8 mouse cellular contexts compared by ENCODE assay signal in genomic region chr11:78344890-78345715, GRCm38 (mm10). TPM values are rescaled to one million over a fixed set of nuclear protein-coding genes. Genes with fewer than 3 reads are reported as not detected.
DNase-seq lines count a peak whose midpoint lies in the region; ATAC-seq lines count a peak whose summit lies in the region.

No protein-coding gene starts in this region.

- no peaks in the 10 kb centered on the region for H3K9me3 ChIP-seq in forebrain, embryonic 10.5 days
- no peaks in the 10 kb centered on the region for H3K9me3 ChIP-seq in limb, embryonic 13.5 days
- H3K9me3 ChIP-seq in midbrain, embryonic 15.5 days = no peaks in the 10 kb centered on the region

- peak; percentile 22 for DNase-seq in thymus, postnatal 4 days
- no peak for DNase-seq in thymus, postnatal 25 days
- no peak for DNase-seq in forebrain, embryonic 10.5 days (ENCODE audit: extremely low spot score, low spot score)
- peak; percentile 78 to 83 for DNase-seq in heart, postnatal 10 days
- DNase-seq in right cerebral cortex, postnatal 25 days = no peak
- DNase-seq in cerebellum, postnatal 4 days (ENCODE audit: low spot score in 2 of 2) = no peak

- peak overlapping the region; percentile 89 for H3K4me2 ChIP-seq in limb, embryonic 13.5 days (replicated peaks)
- H3K4me2 ChIP-seq in midbrain, embryonic 15.5 days = peak overlapping the region; percentile 74

- no peak for ATAC-seq in limb, embryonic 13.5 days (ENCODE audit: low FRiP score, low read depth)
- ATAC-seq in midbrain, embryonic 15.5 days (replicated peaks) = no peak

- 67% methylated on average over 8 of the region's 8 CpGs for WGBS in forebrain, embryonic 10.5 days
- WGBS in limb, embryonic 13.5 days = 66% methylated on average over 8 of the region's 8 CpGs
- 50% methylated on average over 8 of the region's 8 CpGs for WGBS in midbrain, embryonic 15.5 days

- H3K4me1 ChIP-seq in forebrain, embryonic 10.5 days = peaks cover 59% of the 10 kb centered on the region
- peaks cover 45% of the 10 kb centered on the region for H3K4me1 ChIP-seq in limb, embryonic 13.5 days
- H3K4me1 ChIP-seq in midbrain, embryonic 15.5 days = peaks cover 32% of the 10 kb centered on the region

- no peaks in the 10 kb centered on the region for H3K27me3 ChIP-seq in forebrain, embryonic 10.5 days (ENCODE audit: poor library complexity, severe bottlenecking)
- H3K27me3 ChIP-seq in limb, embryonic 13.5 days = no peaks in the 10 kb centered on the region
- no peaks in the 10 kb centered on the region for H3K27me3 ChIP-seq in midbrain, embryonic 15.5 days (replicated peaks)

- peak overlapping the region; percentile 78; the same call in 1 of the 2 replicates for H3K4me3 ChIP-seq in forebrain, embryonic 10.5 days
- H3K4me3 ChIP-seq in limb, embryonic 13.5 days = peak overlapping the region; percentile 91
- H3K4me3 ChIP-seq in midbrain, embryonic 15.5 days = peak overlapping the region; percentile 8; the same call in 1 of the 2 replicates

- intact Hi-C loops in heart, postnatal 10 days (cut with DNase I) = loop anchor here (5.0 kb wide), 1 partner anchor 68 kb away; no protein-coding TSS in a partner anchor

- peaks cover 53% of the 10 kb centered on the region for H3K36me3 ChIP-seq in forebrain, embryonic 10.5 days (replicated peaks)
- H3K36me3 ChIP-seq in limb, embryonic 13.5 days = peaks cover 43% of the 10 kb centered on the region
- peaks cover 9% of the 10 kb centered on the region; the same call in 1 of the 2 replicates for H3K36me3 ChIP-seq in midbrain, embryonic 15.5 days (replicated peaks)

- no peak overlapping the region for H3K27ac ChIP-seq in forebrain, embryonic 10.5 days
- peak overlapping the region; percentile 52; the same call in 1 of the 2 replicates for H3K27ac ChIP-seq in limb, embryonic 13.5 days
- H3K27ac ChIP-seq in midbrain, embryonic 15.5 days = 0 out of 2 replicates have a peak overlapping the region, but pooled peaks have one; percentile 4

- peak overlapping the region; percentile 55 for H3K9ac ChIP-seq in limb, embryonic 13.5 days
- H3K9ac ChIP-seq in midbrain, embryonic 15.5 days = 0 out of 2 replicates have a peak overlapping the region, but pooled peaks have one; percentile 9

RNA-seq across cellular contexts. Expression of gene Unc119, which starts 1.8 kb away (rescaled TPM):
- 60.2 and 62.8 TPM in 2 replicates for polyA plus RNA-seq in forebrain, embryonic 10.5 days (2016; fragmentation: Nextera tagmentation; extraction: Ambion mirVana)
- 10 to 100 TPM in 1 of 2 experiments, 1 to 10 TPM in 1; 9.0 to 10.1 TPM for total RNA-seq in heart, postnatal 10 days (2021)
- 70.1 and 74.7 TPM in 2 replicates for polyA plus RNA-seq in limb, embryonic 13.5 days (2015; fragmentation: Nextera tagmentation; extraction: Ambion mirVana)
- 80.8 and 89.7 TPM in 2 replicates for polyA plus RNA-seq in midbrain, embryonic 15.5 days (2015; fragmentation: Nextera tagmentation; extraction: Ambion mirVana)

RNA-seq across cellular contexts. Expression of gene Pigs, which starts 16.9 kb away (rescaled TPM):
- 76.3 and 77.5 TPM in 2 replicates for polyA plus RNA-seq in forebrain, embryonic 10.5 days (2016; fragmentation: Nextera tagmentation; extraction: Ambion mirVana)
- 10 to 100 TPM; 26.4 to 26.8 TPM for total RNA-seq in heart, postnatal 10 days (2021)
- polyA plus RNA-seq in limb, embryonic 13.5 days (2015; fragmentation: Nextera tagmentation; extraction: Ambion mirVana) = 88.5 and 88.9 TPM in 2 replicates
- polyA plus RNA-seq in midbrain, embryonic 15.5 days (2015; fragmentation: Nextera tagmentation; extraction: Ambion mirVana) = 71.5 and 76.6 TPM in 2 replicates

RNA-seq across cellular contexts. Expression of gene Aldoc, which starts 22.3 kb away (rescaled TPM):
- polyA plus RNA-seq in forebrain, embryonic 10.5 days (2016; fragmentation: Nextera tagmentation; extraction: Ambion mirVana) = 2.7 and 3.3 TPM in 2 replicates
- 1 to 10 TPM in 1 of 2 experiments, under 1 TPM in 1; 0.81 to 1.1 TPM for total RNA-seq in heart, postnatal 10 days (2021)
- 6.5 and 6.6 TPM in 2 replicates for polyA plus RNA-seq in limb, embryonic 13.5 days (2015; fragmentation: Nextera tagmentation; extraction: Ambion mirVana)
- 84.9 and 129 TPM in 2 replicates for polyA plus RNA-seq in midbrain, embryonic 15.5 days (2015; fragmentation: Nextera tagmentation; extraction: Ambion mirVana)

RNA-seq across cellular contexts. Expression of gene Foxn1, which starts 41.3 kb away (rescaled TPM):
- polyA plus RNA-seq in forebrain, embryonic 10.5 days (2016; fragmentation: Nextera tagmentation; extraction: Ambion mirVana) = not detected in 2 replicates
- total RNA-seq in heart, postnatal 10 days (2021) = not detected
- polyA plus RNA-seq in limb, embryonic 13.5 days (2015; fragmentation: Nextera tagmentation; extraction: Ambion mirVana) = 0.24 and 0.48 TPM in 2 replicates
- polyA plus RNA-seq in midbrain, embryonic 15.5 days (2015; fragmentation: Nextera tagmentation; extraction: Ambion mirVana) = not detected in 2 replicates

RNA-seq across cellular contexts. Expression of gene Spag5, which starts 43.8 kb away (rescaled TPM):
- polyA plus RNA-seq in forebrain, embryonic 10.5 days (2016; fragmentation: Nextera tagmentation; extraction: Ambion mirVana) = 74.9 and 76.6 TPM in 2 replicates
- total RNA-seq in heart, postnatal 10 days (2021) = 1 to 10 TPM; 8.8 to 9.5 TPM
- 39.6 and 45.8 TPM in 2 replicates for polyA plus RNA-seq in limb, embryonic 13.5 days (2015; fragmentation: Nextera tagmentation; extraction: Ambion mirVana)
- 6.9 and 9.6 TPM in 2 replicates for polyA plus RNA-seq in midbrain, embryonic 15.5 days (2015; fragmentation: Nextera tagmentation; extraction: Ambion mirVana)

Comparison
In these comparisons a context has a peak if more than half of its experiments do, and no peak if none do; other contexts are left out.
1. DNase-seq: peak in thymus, postnatal 4 days (single experiment) and heart, postnatal 10 days (2 of 2); none in thymus, postnatal 25 days (single experiment), forebrain, embryonic 10.5 days (single experiment), right cerebral cortex, postnatal 25 days (single experiment) and cerebellum, postnatal 4 days (0 of 2).
2. H3K4me3 ChIP-seq: peak in every context shown above with its lines; median percentile 91 in limb, embryonic 13.5 days; 78 in forebrain, embryonic 10.5 days; 8 in midbrain, embryonic 15.5 days.
3. RNA of gene Aldoc, which starts 22.3 kb away (polyA plus RNA-seq): 84.9 to 129 TPM in midbrain, embryonic 15.5 days; 6.5 to 6.6 TPM in limb, embryonic 13.5 days and 2.7 to 3.3 TPM in forebrain, embryonic 10.5 days; every median in the first group is over 10 times any median in the second.